Mouse (Mus musculus) CH12.LX (cell line): ENCODE measurements at regions not wholly inside any gene's neighbourhood (a gene's known extent, or its start where the extent isn't known, plus 50 kb on each side); places are given as distances from the start of the nearest gene placed in this dataset.

Experiments used
- DNase-seq: peaks from one replicate; pipeline ENCODE4 v3.0.0-alpha.2; 2013; ENCODE audit errors: extremely low read depth
- H3K27ac ChIP-seq: 2 replicates; pipeline ENCODE4 v1.5.1; 2012; ENCODE audit warnings: low read depth, mild to moderate bottlenecking, control low read depth, moderate library complexity; ENCODE audit not compliant: insufficient read depth
- H3K27me3 ChIP-seq: replicated peaks from 2 replicates; pipeline ENCODE3; 2012; ENCODE audit warnings: inconsistent platforms
- H3K36me3 ChIP-seq, 2 experiments: replicated peaks in 1 of 2; 2 replicates each; pipeline versions ENCODE3 to v1.6.1; 2012; ENCODE audit warnings: inconsistent platforms in 1 of 2, low read length in 1 of 2, mild to moderate bottlenecking in 1 of 2, mixed read lengths in 1 of 2, moderate library complexity in 1 of 2; ENCODE audit not compliant: control insufficient read depth in 1 of 2, insufficient read depth in 1 of 2
- H3K4me1 ChIP-seq, 2 experiments: 2 replicates each; pipeline ENCODE4 v1.6.1; 2012; ENCODE audit warnings: inconsistent platforms in 1 of 2, moderate library complexity in 1 of 2; ENCODE audit not compliant: insufficient read depth in 2 of 2, control insufficient read depth in 1 of 2
- H3K4me2 ChIP-seq: 2 replicates; pipeline ENCODE4 v1.6.1; 2012; ENCODE audit warnings: low read depth, mild to moderate bottlenecking, control low read depth; ENCODE audit not compliant: poor library complexity, insufficient read depth, severe bottlenecking
- H3K4me3 ChIP-seq, 3 experiments: fragments of 150-350 bp in 1 of 3; sonication (generic) in 1 of 3; replicated peaks in 1 of 3; 2 replicates each; pipeline versions ENCODE3 to v1.5.1; 2011 to 2012; ENCODE audit warnings: low read depth in 2 of 3, low read length in 2 of 3, mild to moderate bottlenecking in 2 of 3, moderate library complexity in 2 of 3, control low read depth in 1 of 3, improper control_type of control experiment in 1 of 3, inconsistent platforms in 1 of 3, mixed read lengths in 1 of 3; ENCODE audit not compliant: poor library complexity in 1 of 3
- H3K79me2 ChIP-seq: replicated peaks from 2 replicates; pipeline ENCODE4 v1.6.1; 2012; ENCODE audit warnings: mild to moderate bottlenecking, moderate library complexity; ENCODE audit not compliant: control insufficient read depth, poor library complexity, insufficient read depth, severe bottlenecking; ENCODE audit errors: extremely low read depth
- H3K9ac ChIP-seq: 2 replicates; pipeline ENCODE4 v1.6.1; 2012; ENCODE audit warnings: low read depth, mild to moderate bottlenecking, control low read depth, moderate library complexity; ENCODE audit not compliant: insufficient read depth
- H3K9me3 ChIP-seq: replicated peaks from 2 replicates; pipeline ENCODE3; 2012; ENCODE audit warnings: low read length, inconsistent platforms, mixed read lengths
- CHD1 ChIP-seq: IDR thresholded peaks from 2 replicates; pipeline ENCODE4 v1.6.1; 2012; ENCODE audit warnings: low read depth, low read length, improper control_type of control experiment, inconsistent platforms
- CHD2 ChIP-seq: IDR thresholded peaks from 2 replicates; pipeline ENCODE4 v1.6.1; 2011; ENCODE audit warnings: low read length, improper control_type of control experiment
- E2F4 ChIP-seq: IDR thresholded peaks from 2 replicates; pipeline ENCODE4 v1.6.1; 2011; ENCODE audit warnings: low read depth, low read length, improper control_type of control experiment; ENCODE audit not compliant: insufficient replicate concordance
- ETS1 ChIP-seq: conservative IDR thresholded peaks from 2 replicates; pipeline ENCODE4 v1.6.1; 2012; ENCODE audit warnings: low read depth, mild to moderate bottlenecking, inconsistent platforms, low read length, improper control_type of control experiment, moderate library complexity
- GABPA ChIP-seq: IDR thresholded peaks from 2 replicates; pipeline ENCODE4 v1.6.1; 2012; ENCODE audit warnings: low read depth, low read length, improper control_type of control experiment, inconsistent platforms; ENCODE audit not compliant: insufficient replicate concordance
- HCFC1 ChIP-seq: IDR thresholded peaks from 2 replicates; pipeline ENCODE4 v1.6.1; 2012; ENCODE audit warnings: low read depth, mild to moderate bottlenecking, inconsistent platforms, low read length, improper control_type of control experiment
- JUN ChIP-seq: IDR thresholded peaks from 2 replicates; pipeline ENCODE4 v1.6.1; 2011; ENCODE audit warnings: low read depth, mild to moderate bottlenecking, low read length, improper control_type of control experiment, moderate library complexity; ENCODE audit not compliant: insufficient read depth
- MAX ChIP-seq: IDR thresholded peaks from 2 replicates; pipeline ENCODE4 v1.6.1; 2011; ENCODE audit warnings: low read length, improper control_type of control experiment
- MEF2A ChIP-seq: IDR thresholded peaks from 2 replicates; pipeline ENCODE4 v1.6.1; 2014; ENCODE audit warnings: low read depth, mild to moderate bottlenecking, inconsistent platforms, low read length, improper control_type of control experiment, borderline replicate concordance
- NELFE ChIP-seq: IDR thresholded peaks from 2 replicates; pipeline ENCODE4 v1.6.1; 2011; ENCODE audit warnings: low read depth, low read length, improper control_type of control experiment
- NRF1 ChIP-seq: IDR thresholded peaks from 2 replicates; pipeline ENCODE4 v1.6.1; 2014; ENCODE audit warnings: low read depth, mild to moderate bottlenecking, inconsistent platforms, low read length, improper control_type of control experiment, moderate library complexity
- SIN3A ChIP-seq: IDR thresholded peaks from 2 replicates; pipeline ENCODE4 v1.6.1; 2012; ENCODE audit warnings: low read length, improper control_type of control experiment, inconsistent platforms
- TBP ChIP-seq: conservative IDR thresholded peaks from 2 replicates; pipeline ENCODE4 v1.6.1; 2011; ENCODE audit warnings: low read depth, low read length, improper control_type of control experiment
- TCF12 ChIP-seq: IDR thresholded peaks from 2 replicates; pipeline ENCODE4 v1.6.1; 2014; ENCODE audit warnings: low read depth, mild to moderate bottlenecking, inconsistent platforms, low read length, improper control_type of control experiment
- USF2 ChIP-seq: conservative IDR thresholded peaks from 2 replicates; pipeline ENCODE4 v1.6.1; 2011; ENCODE audit warnings: low read depth, low read length, improper control_type of control experiment
- ZKSCAN1 ChIP-seq: IDR thresholded peaks from 2 replicates; pipeline ENCODE4 v1.6.1; 2012; ENCODE audit warnings: low read depth, inconsistent platforms, low read length, improper control_type of control experiment, borderline replicate concordance
- ZMIZ1 ChIP-seq: IDR thresholded peaks from 2 replicates; pipeline ENCODE4 v1.6.1; 2012; ENCODE audit warnings: low read depth, mild to moderate bottlenecking, inconsistent platforms, low read length, improper control_type of control experiment
- dilution Hi-C: fragments of 300-500 bp; cut with MboI; formaldehyde crosslinking; loops from 2 replicates; pipeline ENCODE4 v1.14.3; 2020; ENCODE audit warnings: low sequenced_read_pairs; ENCODE audit not compliant: extremely low pct_unique_long_range_greater_than_20kb, extremely low pct_ligation_motif_present
- in situ Hi-C: fragments of 300-500 bp; cut with MboI; formaldehyde crosslinking; loops from 3 replicates; pipeline ENCODE4 v1.14.3; 2019; ENCODE audit warnings: low sequenced_read_pairs, low pct_ligation_motif_present, low pct_unique_long_range_greater_than_20kb, mixed read lengths

DNA sequence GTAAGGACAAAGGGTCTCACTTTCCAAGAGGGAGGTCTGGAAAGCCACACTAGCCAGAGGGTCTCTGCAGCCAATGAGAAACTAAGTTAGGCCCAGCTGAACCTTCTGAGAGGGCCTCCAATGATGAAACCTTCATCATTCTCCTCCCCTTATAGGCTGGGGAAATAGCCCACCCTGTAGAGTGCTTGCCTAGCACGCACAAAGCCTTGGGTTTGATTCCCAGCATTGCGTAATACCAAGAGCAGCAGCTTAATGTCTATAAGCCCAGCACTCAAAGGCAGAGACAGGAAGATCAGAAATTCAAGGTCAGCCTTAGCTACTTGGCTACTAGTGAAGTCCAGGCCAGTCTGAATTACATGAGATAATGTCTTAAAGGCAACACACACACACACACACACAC is 63.8 kb downstream of the Vcpkmt start:
- in situ Hi-C loops (no loop called here), dilution Hi-C loops (no loop called here)
- no peaks in the 10 kb centered on the region for H3K79me2 ChIP-seq
- no peak overlapping the region for H3K4me3 ChIP-seq
- no peak overlapping the region for H3K9ac ChIP-seq
- H3K27me3 ChIP-seq = no peaks in the 10 kb centered on the region
- no peaks in the 10 kb centered on the region for H3K36me3 ChIP-seq
- no peak for DNase-seq
- no peak overlapping the region for H3K27ac ChIP-seq
- no peak for TF ChIP-seq TBP
- TF ChIP-seq JUN = no peak
- no peak for TF ChIP-seq ETS1
- TF ChIP-seq HCFC1 = no peak
- no peak for TF ChIP-seq GABPA
- no peak for TF ChIP-seq SIN3A
- no peak for TF ChIP-seq CHD2
- TF ChIP-seq NRF1 = no peak
- no peak for TF ChIP-seq TCF12
- no peak for TF ChIP-seq USF2
- TF ChIP-seq CHD1 = no peak
- no peak for TF ChIP-seq E2F4
- TF ChIP-seq ZKSCAN1 = no peak
- TF ChIP-seq ZMIZ1 = no peak
- TF ChIP-seq MEF2A = no peak
- no peaks in the 10 kb centered on the region for H3K9me3 ChIP-seq
- H3K4me1 ChIP-seq = peaks cover 24 to 39% of the 10 kb centered on the region in 2 experiments
- no peak overlapping the region for H3K4me2 ChIP-seq

DNA sequence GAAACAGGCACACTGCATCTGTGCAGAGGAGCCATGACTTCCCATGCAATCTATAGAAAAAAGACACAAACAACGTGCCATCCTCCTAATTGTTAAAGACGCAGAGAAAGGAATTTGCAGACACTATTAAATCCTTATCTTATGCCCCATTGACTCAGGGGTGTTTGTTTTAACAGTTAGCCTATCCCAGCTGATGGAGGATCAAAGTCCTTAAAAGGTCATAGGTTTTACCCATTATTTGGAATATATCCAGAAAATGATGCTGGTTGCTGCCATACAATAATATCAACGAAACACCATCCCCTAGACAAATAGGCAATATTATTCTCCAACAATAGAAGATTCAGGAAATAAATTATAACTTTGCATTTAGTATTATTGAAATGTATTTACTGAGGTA is 65.2 kb downstream of the Vcpkmt start:
- H3K9ac ChIP-seq = no peak overlapping the region
- no peak overlapping the region for H3K4me3 ChIP-seq
- no peak overlapping the region for H3K4me2 ChIP-seq
- no peaks in the 10 kb centered on the region for H3K79me2 ChIP-seq
- no peak for DNase-seq
- H3K27ac ChIP-seq = no peak overlapping the region
- no peaks in the 10 kb centered on the region for H3K27me3 ChIP-seq
- H3K36me3 ChIP-seq = no peaks in the 10 kb centered on the region
- H3K9me3 ChIP-seq = no peaks in the 10 kb centered on the region
- in situ Hi-C loops (no loop called here), dilution Hi-C loops (no loop called here)
- peaks cover 28 to 51% of the 10 kb centered on the region in 2 experiments for H3K4me1 ChIP-seq
- TF ChIP-seq MAX = no peak
- TF ChIP-seq ZMIZ1 = no peak
- TF ChIP-seq E2F4 = no peak
- no peak for TF ChIP-seq NELFE
